Mouse (Mus musculus) neural tube, embryonic 10.5 days (tissue): Measurements from ENCODE around the gene Camkmt.

Experiments used
- DNase-seq: peaks from one replicate; pipeline ENCODE4 v3.0.0-alpha.2; 2017; ENCODE audit warnings: low spot score; ENCODE audit errors: extremely low spot score

The Camkmt gene

GRCm38 (mm10) chr17:85168761-85169160 lies 78.4 kb downstream of the Camkmt start:
- DNase-seq, result no peak

DNA sequence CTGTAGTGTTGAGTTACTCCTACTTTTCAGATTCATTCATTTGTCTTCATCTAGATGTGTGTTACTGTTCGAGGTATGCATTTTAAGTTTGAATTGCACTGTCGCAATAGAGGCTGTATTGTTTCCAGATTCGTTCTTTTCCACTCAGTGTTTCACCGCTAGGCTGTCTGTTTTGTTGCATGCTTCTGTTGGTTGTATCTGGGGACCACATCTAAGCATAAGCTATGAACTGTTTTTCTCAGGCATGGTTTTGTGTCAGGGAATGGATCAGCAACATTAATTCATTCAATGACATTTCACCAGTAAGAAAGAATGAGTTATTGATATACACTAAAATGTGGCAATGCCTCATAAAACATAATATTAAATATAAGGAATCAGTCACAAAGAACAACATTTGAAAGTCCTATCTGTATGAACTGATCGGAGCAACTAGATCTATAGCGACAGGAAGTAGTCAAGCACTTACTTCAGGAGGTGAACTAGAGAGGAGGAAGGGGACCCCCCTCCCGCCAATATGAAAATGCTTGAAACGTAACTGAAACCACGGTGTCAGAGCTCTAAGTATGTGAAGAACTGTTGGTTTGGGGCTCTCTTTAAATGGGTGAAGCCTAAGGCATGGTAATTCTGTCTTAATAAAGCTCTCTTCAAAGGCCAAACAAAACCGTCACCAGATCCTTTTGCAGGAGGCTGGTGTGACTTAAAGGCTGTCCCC lies 80.3 kb downstream of the Camkmt start:
- no peak for DNase-seq

DNA sequence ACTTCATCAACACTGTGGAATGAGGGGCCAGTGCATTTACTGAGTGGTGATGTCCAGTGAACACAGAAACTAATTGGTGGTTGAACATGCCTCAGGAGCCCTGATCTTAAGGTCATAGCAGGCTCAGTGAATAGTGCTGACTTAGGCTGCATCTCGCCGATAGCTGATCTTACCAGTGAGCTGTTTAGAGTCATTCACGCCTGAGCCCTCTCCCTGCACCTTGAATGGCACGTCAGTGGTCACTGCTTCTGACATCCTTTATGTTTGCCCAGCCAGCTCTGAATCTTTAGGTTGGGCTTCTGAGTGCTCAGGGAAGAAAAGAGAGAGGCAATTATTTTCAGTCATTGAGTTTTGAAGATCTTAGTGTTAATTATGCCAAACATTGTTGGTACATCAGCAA lies 81.6 kb downstream of the Camkmt start:
- DNase-seq, result no peak

DNA sequence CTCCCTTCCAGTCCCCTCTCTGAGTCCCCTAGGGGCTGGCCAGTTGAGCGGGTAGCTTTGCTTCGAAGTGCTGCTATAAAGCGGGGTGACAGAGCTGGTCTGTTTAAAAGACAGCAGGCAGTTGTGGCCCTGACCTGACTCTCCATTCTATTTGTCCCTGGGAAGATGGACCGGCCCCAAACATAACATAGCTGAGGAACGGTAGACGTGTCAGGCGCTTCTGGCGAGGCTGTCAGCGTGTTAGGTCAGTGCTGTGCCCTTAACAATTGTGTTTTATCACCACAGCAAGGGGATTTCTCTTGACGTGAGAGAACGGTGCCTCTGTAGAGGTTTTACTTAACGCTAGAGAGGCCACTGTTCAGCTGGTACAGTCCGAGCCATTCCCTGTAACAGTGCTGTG lies 86.9 kb downstream of the Camkmt start:
- no peak for DNase-seq

DNA sequence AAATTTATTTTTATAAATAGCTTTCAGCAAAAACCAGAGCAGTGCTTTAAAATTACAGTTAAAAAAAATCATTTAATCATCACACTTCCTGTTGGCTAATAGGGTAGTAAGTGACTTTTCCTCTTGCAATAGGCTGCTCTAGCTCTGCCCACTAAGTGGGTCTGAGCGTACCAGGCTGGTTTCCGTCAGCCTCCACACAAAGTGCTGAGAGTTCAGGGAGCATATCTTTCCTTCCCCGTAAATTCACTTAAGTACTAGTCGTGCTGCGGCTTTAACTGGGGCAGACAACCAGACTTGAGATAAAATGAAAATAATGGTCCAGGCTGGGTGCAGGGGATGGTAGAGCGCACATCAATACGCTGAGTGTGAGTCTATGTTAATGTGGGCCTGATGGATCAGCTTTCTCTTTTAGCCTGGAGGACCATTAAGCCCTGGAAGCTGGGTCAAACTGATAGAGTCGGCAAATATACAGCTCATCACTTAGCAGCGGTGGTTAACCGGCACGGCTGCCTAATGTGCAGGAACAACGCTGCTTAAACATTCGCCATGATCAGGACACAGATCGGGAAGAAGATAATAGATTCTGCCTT lies 90.2 kb downstream of the Camkmt start:
- DNase-seq, result no peak

GRCm38 (mm10) chr17:85189227-85190127 lies 99.1 kb downstream of the Camkmt start:
- DNase-seq, result peak; percentile 84

GRCm38 (mm10) chr17:85190128-85190435 lies 99.7 kb downstream of the Camkmt start:
- DNase-seq, result no peak

DNA sequence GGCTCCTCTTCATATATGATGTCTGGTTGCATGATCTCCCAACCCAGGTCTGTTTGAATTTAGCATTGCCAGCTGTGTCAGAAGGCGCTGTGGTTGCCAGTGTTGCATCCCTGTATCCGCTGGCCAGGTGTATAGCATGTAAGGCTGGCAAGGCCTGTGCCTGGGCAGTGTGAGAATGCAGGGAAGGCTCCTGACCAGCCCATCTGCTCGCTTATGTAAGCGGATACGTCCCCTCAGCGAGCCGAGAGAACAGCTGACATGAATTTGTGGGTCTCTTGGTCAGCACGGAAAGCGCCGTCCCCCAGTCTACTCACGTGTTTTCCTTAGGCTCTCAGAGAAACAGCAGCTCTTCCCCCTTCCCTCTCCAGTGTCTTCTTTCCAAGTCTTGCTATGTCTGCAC lies 102.9 kb downstream of the Camkmt start:
- DNase-seq, result no peak

DNA sequence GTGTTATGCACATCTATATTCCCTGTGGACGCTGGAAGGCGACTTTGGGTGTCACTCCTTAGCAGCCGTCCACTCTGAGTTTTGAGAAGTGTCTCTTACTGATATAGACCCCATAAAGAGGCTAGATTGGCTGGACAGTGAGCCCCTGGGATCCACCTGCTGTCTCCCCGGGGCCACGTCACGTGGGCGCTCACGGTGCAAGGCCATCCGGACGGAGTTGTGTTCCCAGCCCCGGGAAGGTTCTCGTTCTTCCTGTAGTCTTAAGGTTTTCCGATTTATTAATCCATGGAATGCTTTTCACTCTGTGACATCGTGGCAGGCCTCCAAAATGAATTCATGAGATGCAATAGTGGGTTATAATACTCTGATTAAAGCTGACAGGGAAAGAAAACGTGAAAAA lies 108.4 kb downstream of the Camkmt start:
- DNase-seq, result no peak

DNA sequence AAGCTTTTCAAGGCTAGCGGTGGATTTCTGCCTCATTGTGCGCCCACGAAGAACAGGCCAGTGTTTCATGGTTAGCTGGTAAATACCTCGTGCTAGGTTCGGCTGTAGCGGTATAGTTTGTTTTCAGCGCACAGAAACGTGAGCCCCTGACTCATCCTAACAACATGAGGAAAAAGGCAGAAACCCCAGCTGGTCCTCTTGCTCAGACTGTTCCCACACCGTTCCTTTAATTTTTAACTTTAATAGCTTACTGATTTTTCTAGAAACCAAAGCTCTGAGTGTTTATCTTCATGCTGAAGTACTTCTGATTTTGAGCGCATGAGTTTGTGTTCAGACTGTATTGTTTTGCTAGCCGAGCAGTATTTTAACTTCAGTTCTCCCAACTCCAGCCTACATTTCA lies 109.0 kb downstream of the Camkmt start:
- no peak for DNase-seq

DNA sequence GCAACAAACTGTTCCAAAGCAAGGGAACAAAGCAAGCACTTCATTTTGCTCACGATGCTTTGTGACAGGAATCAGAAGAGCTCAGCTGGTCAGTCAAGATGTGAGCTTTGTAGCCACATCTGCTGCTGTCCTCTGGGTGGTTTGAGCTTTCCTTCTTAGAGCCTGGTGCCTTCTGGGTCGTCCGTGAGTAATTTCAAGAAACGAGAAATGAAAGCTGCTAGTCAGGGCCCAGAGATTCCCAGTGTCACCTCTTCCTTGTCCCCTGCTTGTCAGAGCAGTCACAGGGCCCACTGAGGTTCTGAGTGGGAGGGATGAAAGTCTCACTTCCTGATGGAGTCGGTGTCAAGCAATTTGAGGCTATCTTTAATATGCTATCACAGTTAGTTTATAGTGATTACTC lies 127.7 kb downstream of the Camkmt start:
- no peak for DNase-seq

GRCm38 (mm10) chr17:85242109-85242508 lies 151.8 kb downstream of the Camkmt start:
- DNase-seq, result no peak

DNA sequence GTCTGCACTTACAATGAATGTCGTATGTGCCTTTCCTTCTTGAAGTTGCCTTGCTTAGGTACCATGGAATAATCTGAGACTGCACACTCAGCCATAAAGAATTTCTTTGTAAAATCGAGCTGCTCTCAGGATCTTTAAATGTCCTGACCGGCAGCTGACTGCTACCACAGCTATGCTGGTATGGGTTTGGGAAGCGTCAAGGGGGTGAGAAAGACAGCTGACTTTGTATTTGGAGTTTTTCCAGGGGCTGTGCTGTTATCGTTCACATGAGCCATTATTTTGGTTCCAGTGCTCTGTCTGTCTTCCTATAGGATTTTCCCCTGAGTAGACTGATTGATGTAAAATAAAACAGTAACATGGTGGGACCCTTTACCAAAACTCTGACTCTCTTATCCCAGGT lies 158.6 kb downstream of the Camkmt start:
- no peak for DNase-seq

DNA sequence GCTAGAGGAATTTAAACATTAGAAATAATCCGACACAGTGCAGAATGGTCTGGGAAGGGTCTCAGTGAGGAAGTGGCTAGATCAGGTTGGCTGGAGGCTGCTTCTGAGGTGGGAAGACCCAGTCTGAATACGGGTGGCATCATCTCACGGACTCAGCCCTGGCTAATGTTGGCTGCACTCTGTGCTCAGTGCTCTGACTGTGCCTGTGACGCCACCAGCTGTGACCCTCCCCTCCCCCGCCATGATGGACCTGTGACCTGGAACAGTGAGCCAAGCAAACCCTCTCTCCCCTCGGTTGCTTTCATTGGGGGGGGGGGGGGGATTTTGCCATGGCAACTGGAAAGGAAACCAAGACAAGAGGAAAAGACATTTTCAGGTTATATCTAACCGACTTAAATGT lies 159.4 kb downstream of the Camkmt start:
- DNase-seq, result no peak

- DNase-seq, result no peak
Measured at GRCm38 (mm10) chr17:85256930-85257329, 166.6 kb downstream of the Camkmt start.

DNA sequence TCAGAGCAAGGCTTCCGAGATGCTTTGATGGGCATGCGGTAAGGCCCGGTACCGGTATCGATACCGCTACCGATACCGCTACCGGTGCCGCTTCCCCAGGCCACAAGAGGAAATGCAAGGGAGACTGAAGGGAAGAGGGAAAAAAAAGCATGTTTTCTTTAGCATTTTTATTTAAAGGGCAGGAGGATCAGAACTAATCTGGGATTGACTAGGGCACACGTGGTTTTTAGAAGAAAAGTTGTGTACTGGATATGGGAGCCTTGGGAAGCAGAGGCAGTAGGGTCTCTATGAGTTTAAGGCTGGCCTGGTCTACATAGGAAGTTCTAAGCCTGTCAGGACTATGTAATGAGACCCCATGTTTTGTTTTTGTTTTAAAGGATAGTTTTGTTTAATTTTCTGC lies 167.0 kb downstream of the Camkmt start:
- DNase-seq, result no peak

DNA sequence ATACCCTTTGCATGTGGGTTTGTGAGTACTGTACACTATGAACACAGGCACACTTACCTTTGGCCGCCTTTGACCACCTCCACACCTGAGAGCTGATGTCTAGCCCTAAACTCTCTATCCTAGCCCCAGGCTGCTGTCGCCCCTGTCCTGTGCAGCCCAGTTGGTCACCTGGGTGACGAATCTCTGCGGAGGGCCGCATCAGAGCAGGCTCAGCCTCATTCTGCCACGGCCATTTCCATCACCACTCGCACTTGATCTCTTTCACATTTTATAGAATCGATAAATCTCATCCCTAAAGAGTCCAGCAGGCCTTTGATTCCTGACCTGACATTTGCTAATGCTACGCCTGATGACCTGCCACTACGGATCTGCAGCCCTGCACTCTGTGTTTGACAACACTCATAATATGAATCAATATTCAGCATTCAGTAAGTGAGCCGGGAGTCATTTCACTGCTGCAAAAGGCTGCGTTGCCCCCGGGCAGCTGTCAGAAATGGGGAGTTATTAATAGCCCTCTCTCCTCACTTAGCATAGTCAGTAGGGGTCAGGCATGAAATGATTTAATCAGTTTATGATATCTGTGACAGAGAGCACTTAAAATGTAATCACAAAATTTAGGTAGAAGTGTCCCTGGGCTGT lies 168.5 kb downstream of the Camkmt start:
- no peak for DNase-seq

DNA sequence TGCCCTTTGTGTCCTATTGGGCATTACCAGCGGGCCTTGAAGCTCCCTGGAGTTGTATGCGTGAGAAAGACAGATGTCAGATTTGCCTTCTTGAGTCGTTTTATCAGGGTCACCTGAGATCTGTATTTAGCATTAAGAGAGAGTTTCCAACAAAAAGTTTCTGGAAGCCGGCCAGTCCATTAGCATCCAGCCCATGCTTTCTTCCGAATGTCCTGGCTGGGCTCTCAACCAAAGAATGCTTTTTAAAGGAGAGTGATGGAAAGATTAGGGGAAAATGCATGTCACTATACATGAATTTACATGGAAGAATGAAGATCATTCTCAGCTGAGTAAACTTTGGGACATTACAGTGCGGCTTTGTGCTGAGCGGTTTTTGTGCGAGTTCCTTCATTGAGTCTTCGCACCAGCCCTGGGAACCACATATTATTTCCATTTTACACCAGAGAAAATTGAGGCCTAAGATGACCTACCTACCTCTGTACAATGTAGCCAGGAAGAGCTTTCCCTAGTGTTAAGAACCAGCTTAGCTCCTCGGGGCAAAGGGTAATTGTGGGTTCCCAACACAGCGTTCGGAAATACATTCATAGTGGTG lies 176.6 kb downstream of the Camkmt start:
- no peak for DNase-seq

GRCm38 (mm10) chr17:85271466-85272175 lies 181.3 kb downstream of the Camkmt start:
- DNase-seq, result no peak

DNA sequence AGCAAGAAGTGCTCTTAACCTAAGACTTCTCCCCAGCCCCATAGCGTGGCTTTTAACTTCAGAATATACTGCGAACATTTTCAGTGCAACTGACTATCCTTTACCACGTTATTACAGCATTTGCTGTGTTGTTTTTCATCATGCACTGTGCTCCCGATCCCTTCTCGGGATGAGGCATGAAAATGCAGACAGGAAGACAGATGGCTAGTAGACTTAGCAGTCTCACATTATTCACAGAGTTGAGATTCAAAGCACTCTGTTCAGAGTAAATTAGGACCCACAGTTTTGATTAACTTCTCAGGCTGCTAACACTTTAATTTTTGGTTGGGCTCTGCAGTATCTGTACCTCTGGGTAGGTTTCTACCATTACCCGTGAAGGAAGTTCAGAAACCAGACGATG lies 189.4 kb downstream of the Camkmt start:
- DNase-seq, result no peak

DNA sequence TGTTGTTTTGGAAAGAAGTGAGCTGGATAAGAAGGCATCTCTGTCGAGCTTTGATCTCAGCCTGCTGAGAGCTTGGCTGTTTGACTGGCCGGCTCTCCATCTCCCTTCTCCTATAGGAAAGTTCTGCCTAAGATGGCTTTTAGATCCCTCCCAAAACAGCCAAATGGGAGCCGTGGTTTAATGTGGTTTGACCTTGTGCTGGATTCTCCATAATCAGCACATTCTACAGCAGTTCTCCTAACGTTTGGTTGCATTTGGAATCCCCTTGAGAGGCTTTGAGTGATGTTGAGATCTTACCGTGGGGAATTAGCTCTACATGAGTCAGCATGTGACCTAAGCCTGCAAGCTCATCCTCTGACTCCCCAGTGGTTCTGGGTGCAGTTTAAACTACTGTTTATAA lies 192.1 kb downstream of the Camkmt start:
- no peak for DNase-seq
